Mouse (Mus musculus): ENCODE results near the gene Hoxc10. TPM values are rescaled to one million over a fixed set of nuclear protein-coding genes. Genes with fewer than 3 reads are reported as not detected.

Hoxc10 gene
- polyA plus RNA-seq, 1 experiment from 2014 or later: 49.0 TPM

GRCm38 (mm10) chr15:103005308-103005707 is 38.7 kb downstream of the Hoxc10 start:
- no peaks in the 10 kb centered on the region for H3K36me3 ChIP-seq (ENCODE audit: insufficient read depth, low read length)
- H3K4me3 ChIP-seq (ENCODE audit: low read length): peak overlapping the region; percentile 15
- H3K4me1 ChIP-seq (ENCODE audit: insufficient read depth, low read length): peaks cover 89% of the 10 kb centered on the region
- H3K4me2 ChIP-seq (replicated peaks; ENCODE audit: low read depth, low read length): peak overlapping the region; percentile 50
- ATAC-seq (ENCODE audit: low FRiP score, low TSS enrichment): 0 out of 2 replicates have a peak, but pooled peaks have one; percentile 35
- 2% methylated on average over 17 of the region's 17 CpGs for WGBS
- no peaks in the 10 kb centered on the region for H3K9me3 ChIP-seq (ENCODE audit: low read length)
- peaks cover 44% of the 10 kb centered on the region for H3K27me3 ChIP-seq (ENCODE audit: insufficient read depth, low read length)
- H3K27ac ChIP-seq (ENCODE audit: low read length): peak overlapping the region; percentile 95
- peak overlapping the region; percentile 54 for H3K9ac ChIP-seq (replicated peaks; ENCODE audit: low read length)

DNA sequence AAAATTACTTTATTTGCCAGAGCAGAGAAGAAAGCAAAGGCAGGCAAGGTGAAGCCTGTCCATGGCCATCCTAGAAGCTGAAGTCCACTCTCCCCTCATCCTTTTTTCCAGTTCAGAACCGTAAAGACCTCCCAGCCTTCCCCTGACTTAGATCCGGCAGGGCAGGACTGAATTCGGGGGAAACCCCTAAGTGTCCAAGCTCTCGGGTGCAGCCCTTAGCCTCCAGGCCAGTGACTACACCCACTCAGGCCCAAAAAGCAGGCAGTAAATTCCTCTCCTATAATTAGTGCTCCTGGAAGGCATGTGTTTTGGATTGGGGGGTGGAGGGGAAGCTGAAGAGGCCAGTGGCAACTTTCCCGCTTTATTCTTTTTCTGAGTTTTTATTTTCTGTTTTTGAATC is 39.2 kb downstream of the Hoxc10 start:
- ATAC-seq (ENCODE audit: low FRiP score, low TSS enrichment): no peak
- Histone ChIP-seq H3K36me3 (ENCODE audit: insufficient read depth, low read length) (no peaks in the 10 kb centered on the region), H3K4me2 (replicated peaks; ENCODE audit: low read depth, low read length) (peak overlapping the region; percentile 50), H3K4me3 (ENCODE audit: low read length) (peak overlapping the region; percentile 15), H3K27ac (ENCODE audit: low read length) (peak overlapping the region; percentile 95), H3K9me3 (ENCODE audit: low read length) (no peaks in the 10 kb centered on the region), H3K27me3 (ENCODE audit: insufficient read depth, low read length) (peaks cover 44% of the 10 kb centered on the region), H3K9ac (replicated peaks; ENCODE audit: low read length) (peak overlapping the region; percentile 54), H3K4me1 (ENCODE audit: insufficient read depth, low read length) (peaks cover 93% of the 10 kb centered on the region)
- 15% methylated on average over 5 of the region's 5 CpGs for WGBS

- H3K9ac ChIP-seq (replicated peaks; ENCODE audit: low read length): peak overlapping the region; percentile 54
- peaks cover 46% of the 10 kb centered on the region for H3K27me3 ChIP-seq (ENCODE audit: insufficient read depth, low read length)
- no peak for ATAC-seq (ENCODE audit: low FRiP score, low TSS enrichment)
- peak overlapping the region; percentile 15 for H3K4me3 ChIP-seq (ENCODE audit: low read length)
- H3K9me3 ChIP-seq (ENCODE audit: low read length): no peaks in the 10 kb centered on the region
- H3K27ac ChIP-seq (ENCODE audit: low read length): peak overlapping the region; percentile 95
- peaks cover 93% of the 10 kb centered on the region for H3K4me1 ChIP-seq (ENCODE audit: insufficient read depth, low read length)
- H3K4me2 ChIP-seq (replicated peaks; ENCODE audit: low read depth, low read length): peak overlapping the region; percentile 50
- WGBS: 9% methylated on average over 1 of the region's 1 CpGs
- H3K36me3 ChIP-seq (ENCODE audit: insufficient read depth, low read length): no peaks in the 10 kb centered on the region; the same call in 1 of the 2 replicates
These were observed 39.7 kb downstream of the Hoxc10 start for GRCm38 (mm10) chr15:103006326-103006725.

DNA sequence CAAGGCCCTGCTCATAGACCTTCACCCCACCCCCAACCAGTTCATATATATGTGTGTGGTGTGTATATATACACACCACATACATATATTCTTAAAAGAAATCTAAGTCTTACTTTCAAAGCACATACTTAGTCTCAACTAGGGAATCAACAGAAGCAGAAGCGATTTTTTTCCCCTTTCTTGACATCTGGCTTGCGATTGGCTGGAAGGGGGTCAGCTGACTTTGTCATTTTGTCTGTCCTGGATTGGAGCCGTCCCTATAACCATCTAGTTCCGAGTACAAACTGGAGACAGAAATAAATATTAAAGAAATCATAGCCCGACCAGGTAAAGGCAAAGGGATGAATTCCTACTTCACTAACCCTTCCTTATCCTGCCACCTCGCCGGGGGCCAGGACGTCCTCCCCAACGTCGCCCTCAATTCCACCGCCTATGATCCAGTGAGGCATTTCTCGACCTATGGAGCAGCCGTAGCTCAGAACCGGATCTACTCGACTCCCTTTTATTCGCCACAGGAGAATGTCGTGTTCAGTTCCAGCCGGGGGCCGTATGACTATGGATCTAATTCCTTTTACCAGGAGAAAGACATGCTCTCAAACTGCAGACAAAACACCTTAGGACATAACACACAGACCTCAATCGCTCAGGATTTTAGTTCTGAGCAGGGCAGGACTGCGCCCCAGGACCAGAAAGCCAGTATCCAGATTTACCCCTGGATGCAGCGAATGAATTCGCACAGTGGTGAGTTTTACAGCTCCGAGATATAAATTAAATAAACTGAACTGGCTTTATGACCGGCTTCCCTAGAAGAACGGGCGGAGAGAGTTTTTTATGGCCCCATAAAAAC is 42.9 kb downstream of the Hoxc10 start:
- H3K4me2 ChIP-seq (replicated peaks; ENCODE audit: low read depth, low read length): peak overlapping the region; percentile 52
- H3K27me3 ChIP-seq (ENCODE audit: insufficient read depth, low read length): peaks cover 39% of the 10 kb centered on the region
- H3K4me3 ChIP-seq (ENCODE audit: low read length): peak overlapping the region; percentile 22
- no peaks in the 10 kb centered on the region for H3K9me3 ChIP-seq (ENCODE audit: low read length)
- H3K4me1 ChIP-seq (ENCODE audit: insufficient read depth, low read length): peaks cover 89% of the 10 kb centered on the region
- ATAC-seq (ENCODE audit: low FRiP score, low TSS enrichment): no peak
- H3K27ac ChIP-seq (ENCODE audit: low read length): peak overlapping the region; percentile 76
- under 1% methylated on average over 27 of the region's 27 CpGs for WGBS
- peak overlapping the region; percentile 64 for H3K9ac ChIP-seq (replicated peaks; ENCODE audit: low read length)
- no peaks in the 10 kb centered on the region; the same call in 1 of the 2 replicates for H3K36me3 ChIP-seq (ENCODE audit: insufficient read depth, low read length)

GRCm38 (mm10) chr15:103010112-103010846 is 43.7 kb downstream of the Hoxc10 start:
- peaks cover 90% of the 10 kb centered on the region for H3K4me1 ChIP-seq (ENCODE audit: insufficient read depth, low read length)
- no peaks in the 10 kb centered on the region; the same call in 1 of the 2 replicates for H3K36me3 ChIP-seq (ENCODE audit: insufficient read depth, low read length)
- H3K4me3 ChIP-seq (ENCODE audit: low read length): peak overlapping the region; percentile 22
- WGBS: 5% methylated on average over 31 of the region's 31 CpGs
- no peaks in the 10 kb centered on the region for H3K9me3 ChIP-seq (ENCODE audit: low read length)
- peak overlapping the region; percentile 52 for H3K4me2 ChIP-seq (replicated peaks; ENCODE audit: low read depth, low read length)
- no peak for ATAC-seq (ENCODE audit: low FRiP score, low TSS enrichment)
- peak overlapping the region; percentile 64 for H3K9ac ChIP-seq (replicated peaks; ENCODE audit: low read length)
- H3K27me3 ChIP-seq (ENCODE audit: insufficient read depth, low read length): peaks cover 39% of the 10 kb centered on the region
- peak overlapping the region; percentile 76 for H3K27ac ChIP-seq (ENCODE audit: low read length)

DNA sequence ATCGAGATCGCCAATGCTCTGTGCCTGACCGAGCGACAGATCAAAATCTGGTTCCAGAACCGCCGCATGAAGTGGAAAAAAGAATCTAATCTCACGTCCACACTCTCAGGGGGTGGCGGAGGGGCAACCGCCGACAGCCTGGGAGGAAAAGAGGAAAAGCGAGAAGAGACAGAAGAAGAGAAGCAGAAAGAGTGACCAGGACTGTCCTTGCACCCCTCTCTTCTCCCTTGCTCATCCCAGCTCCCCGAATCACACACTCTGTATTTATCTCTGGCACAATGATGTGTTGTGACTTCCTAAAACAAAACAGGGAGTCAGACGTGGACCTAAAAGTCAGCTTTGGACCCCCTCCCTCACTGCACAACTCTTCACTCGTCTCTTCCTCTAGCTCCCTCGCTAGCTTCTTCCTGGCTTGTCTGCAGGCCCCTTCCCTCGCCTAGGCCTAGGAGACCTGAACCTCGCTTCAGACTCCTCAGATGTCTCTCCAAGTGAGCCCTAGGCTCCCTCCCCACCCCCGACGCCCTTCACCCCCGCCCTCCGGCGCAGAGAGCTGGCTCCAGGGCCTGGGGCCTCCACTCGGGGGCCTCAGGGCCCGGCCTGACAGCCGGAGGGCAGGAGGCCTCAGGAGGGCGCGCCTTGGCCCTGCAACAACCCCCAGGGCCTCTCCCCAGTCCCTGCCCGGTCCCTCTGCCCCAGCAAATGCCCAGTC is 44.4 kb downstream of the Hoxc10 start:
- Histone ChIP-seq H3K9ac (replicated peaks; ENCODE audit: low read length) (peak overlapping the region; percentile 64), H3K4me1 (ENCODE audit: insufficient read depth, low read length) (peaks cover 90% of the 10 kb centered on the region), H3K4me2 (replicated peaks; ENCODE audit: low read depth, low read length) (peak overlapping the region; percentile 52), H3K27me3 (ENCODE audit: insufficient read depth, low read length) (peaks cover 42% of the 10 kb centered on the region), H3K27ac (ENCODE audit: low read length) (peak overlapping the region; percentile 76), H3K9me3 (ENCODE audit: low read length) (no peaks in the 10 kb centered on the region), H3K4me3 (ENCODE audit: low read length) (peak overlapping the region; percentile 22), H3K36me3 (ENCODE audit: insufficient read depth, low read length) (no peaks in the 10 kb centered on the region; the same call in 1 of the 2 replicates)
- no peak for ATAC-seq (ENCODE audit: low FRiP score, low TSS enrichment)
- 7% methylated on average over 28 of the region's 28 CpGs for WGBS

DNA sequence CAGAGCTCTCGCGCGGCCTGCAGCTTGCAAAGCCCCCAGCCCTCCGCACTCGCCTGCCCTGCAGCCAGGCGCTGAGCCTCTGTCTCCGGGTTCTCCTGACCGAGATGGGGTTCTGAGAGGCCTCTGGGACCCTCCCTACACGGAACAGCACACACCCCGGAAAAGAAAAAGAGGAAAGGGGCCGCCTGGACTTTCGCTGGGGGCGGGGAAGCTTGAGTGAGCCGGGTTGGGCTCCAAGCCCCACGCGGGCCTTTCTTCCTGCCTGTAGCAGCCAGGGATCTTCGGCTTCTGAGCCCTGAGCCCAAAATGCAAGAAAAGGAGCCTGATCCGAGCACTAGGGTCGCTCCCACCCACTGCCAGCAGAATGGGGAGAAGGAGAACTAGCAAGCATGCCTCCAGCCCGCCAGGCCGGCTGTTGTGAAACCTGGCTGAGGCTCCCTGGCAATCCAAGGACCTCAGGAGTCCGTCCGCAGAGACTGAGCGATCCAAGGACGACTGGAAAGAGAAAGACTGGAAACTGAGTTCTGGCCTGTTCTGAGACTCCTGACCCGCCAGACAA is 45.4 kb downstream of the Hoxc10 start:
- Histone ChIP-seq H3K27me3 (ENCODE audit: insufficient read depth, low read length) (peaks cover 45% of the 10 kb centered on the region), H3K4me1 (ENCODE audit: insufficient read depth, low read length) (peaks cover 91% of the 10 kb centered on the region), H3K27ac (ENCODE audit: low read length) (peak overlapping the region; percentile 71), H3K9ac (replicated peaks; ENCODE audit: low read length) (peak overlapping the region; percentile 51), H3K9me3 (ENCODE audit: low read length) (no peaks in the 10 kb centered on the region), H3K4me2 (replicated peaks; ENCODE audit: low read depth, low read length) (peak overlapping the region; percentile 37), H3K4me3 (ENCODE audit: low read length) (peak overlapping the region; percentile 11; the same call in 1 of the 2 replicates), H3K36me3 (ENCODE audit: insufficient read depth, low read length) (no peaks in the 10 kb centered on the region; the same call in 1 of the 2 replicates)
- 15% methylated on average over 26 of the region's 26 CpGs for WGBS
- ATAC-seq (ENCODE audit: low FRiP score, low TSS enrichment): no peak

- Histone ChIP-seq H3K9me3 (ENCODE audit: low read length) (no peaks in the 10 kb centered on the region), H3K4me2 (replicated peaks; ENCODE audit: low read depth, low read length) (peak overlapping the region; percentile 68), H3K27ac (ENCODE audit: low read length) (peak overlapping the region; percentile 25; the same call in 1 of the 2 replicates), H3K36me3 (ENCODE audit: insufficient read depth, low read length) (no peaks in the 10 kb centered on the region; the same call in 1 of the 2 replicates), H3K9ac (replicated peaks; ENCODE audit: low read length) (no peak overlapping the region), H3K4me1 (ENCODE audit: insufficient read depth, low read length) (peaks cover 91% of the 10 kb centered on the region), H3K4me3 (ENCODE audit: low read length) (peak overlapping the region; percentile 39), H3K27me3 (ENCODE audit: insufficient read depth, low read length) (peaks cover 40% of the 10 kb centered on the region)
- WGBS: 5% methylated on average over 17 of the region's 17 CpGs
- ATAC-seq (ENCODE audit: low FRiP score, low TSS enrichment): no peak
These were observed 46.8 kb downstream of the Hoxc10 start for GRCm38 (mm10) chr15:103013238-103013984.
